Mouse (Mus musculus) forebrain, embryonic 13.5 days (tissue): Measurements from ENCODE around the gene Kxd1. TPM values are rescaled to one million over a fixed set of nuclear protein-coding genes. Genes with fewer than 3 reads are reported as not detected.
A peak's percentile ranks its signal among the peaks of the same experiment; 100 is the strongest.

ENCODE experiments used
- ATAC-seq: fragments of 200-750 bp; cut with Nextera tagmentation; 2 replicates; pipeline ENCODE4 v1.8.0; 2017
- H3K27ac ChIP-seq: fragments of 300-500 bp; sonication (generic); 2 replicates; pipeline ENCODE4 v1.5.1; 2015; ENCODE audit warnings: inconsistent platforms, mild to moderate bottlenecking, moderate library complexity
- H3K27me3 ChIP-seq: fragments of 300-500 bp; sonication (generic); 2 replicates; pipeline ENCODE4 v1.6.1; 2015; ENCODE audit warnings: mild to moderate bottlenecking, inconsistent platforms
- H3K36me3 ChIP-seq: fragments of 300-500 bp; sonication (generic); 2 replicates; pipeline ENCODE4 v1.6.1; 2015; ENCODE audit warnings: mild to moderate bottlenecking, inconsistent platforms; ENCODE audit not compliant: poor library complexity, severe bottlenecking
- H3K4me1 ChIP-seq: fragments of 300-500 bp; sonication (generic); 2 replicates; pipeline ENCODE4 v1.6.1; 2015; ENCODE audit warnings: inconsistent platforms
- H3K4me2 ChIP-seq: fragments of 300-500 bp; sonication (generic); 2 replicates; pipeline ENCODE4 v1.6.1; 2015; ENCODE audit warnings: inconsistent platforms, mild to moderate bottlenecking, moderate library complexity
- H3K4me3 ChIP-seq: fragments of 300-500 bp; sonication (generic); 2 replicates; pipeline ENCODE4 v1.5.1; 2015; ENCODE audit warnings: mild to moderate bottlenecking, inconsistent platforms
- H3K9ac ChIP-seq: fragments of 300-500 bp; sonication (generic); 2 replicates; pipeline ENCODE4 v1.6.1; 2015; ENCODE audit warnings: mild to moderate bottlenecking, inconsistent platforms
- H3K9me3 ChIP-seq: fragments of 300-500 bp; sonication (generic); replicated peaks from 2 replicates; pipeline ENCODE4 v1.6.1; 2016; ENCODE audit warnings: inconsistent platforms
- WGBS: fragments of 180-500 bp; shearing (Covaris S2); methylation state at CpG from one replicate; pipeline ENCODE4 v1.1.7; 2015; 5-methylcytosine and 5-hydroxymethylcytosine counted together
- polyA plus RNA-seq: library from polyadenylated mRNA; unstranded; fragments of >200 nt; fragmentation: Nextera tagmentation; extraction: Ambion mirVana; gene quantifications from 2 replicates; pipeline ENCODE4 v1.2.1, GENCODE M21; 2015

The Kxd1 gene
- polyA plus RNA-seq, 1 experiment from 2014 or later, result 53.6 TPM

DNA sequence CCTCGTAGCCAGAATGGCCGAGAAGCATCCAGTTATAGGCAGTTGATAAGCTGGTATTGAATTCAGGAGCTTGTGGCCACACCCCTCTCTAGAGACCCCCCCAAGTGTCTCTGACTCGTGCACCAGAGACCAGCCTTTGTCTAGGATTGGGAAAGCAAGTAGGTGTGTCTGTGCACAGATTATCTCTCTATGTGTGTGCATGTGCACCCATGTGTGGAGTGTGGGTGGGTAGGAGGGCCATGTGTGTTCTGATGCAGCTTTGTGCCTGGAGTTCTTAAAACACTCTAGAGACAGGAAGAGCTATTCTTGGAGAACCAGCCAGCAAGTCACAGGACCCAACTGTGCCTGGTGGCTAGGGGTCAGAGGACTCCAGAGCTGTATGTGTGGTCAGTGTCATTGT is 32.8 kb upstream of the Kxd1 start:
- Histone ChIP-seq H3K4me2 (no peak overlapping the region), H3K4me1 (peaks cover 10% of the 10 kb centered on the region), H3K36me3 (no peaks in the 10 kb centered on the region), H3K27me3 (no peaks in the 10 kb centered on the region), H3K9me3 (no peaks in the 10 kb centered on the region), H3K27ac (no peak overlapping the region), H3K9ac (no peak overlapping the region), H3K4me3 (no peak overlapping the region)
- no peak for ATAC-seq
- WGBS, result 71% methylated on average over 3 of the region's 3 CpGs

DNA sequence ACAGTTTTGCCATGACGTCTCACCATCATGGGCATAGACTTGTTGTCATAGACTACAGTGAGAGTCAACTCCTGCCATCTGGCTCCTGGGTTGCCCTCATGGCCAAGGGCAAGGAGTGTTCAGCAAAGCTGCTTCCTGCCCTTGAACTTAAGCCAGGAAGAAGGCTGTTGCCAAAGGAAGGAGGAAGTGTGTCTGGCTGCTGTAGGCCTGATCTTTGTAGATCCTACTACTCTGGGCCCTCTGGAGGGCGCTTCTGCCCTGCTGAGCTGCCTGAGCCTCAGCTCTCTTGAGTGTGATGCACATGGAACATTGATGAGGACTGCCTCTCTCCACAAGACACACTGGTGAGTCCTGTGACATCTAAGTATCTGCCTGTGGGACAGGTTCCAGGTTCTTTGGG is 32.3 kb upstream of the Kxd1 start:
- Histone ChIP-seq H3K9ac (no peak overlapping the region), H3K4me3 (no peak overlapping the region), H3K27ac (no peak overlapping the region), H3K27me3 (no peaks in the 10 kb centered on the region), H3K4me1 (peaks cover 5% of the 10 kb centered on the region; the same call in 1 of the 2 replicates), H3K4me2 (no peak overlapping the region), H3K36me3 (no peaks in the 10 kb centered on the region), H3K9me3 (no peaks in the 10 kb centered on the region)
- no peak for ATAC-seq
- 95% methylated on average over 2 of the region's 2 CpGs for WGBS

DNA sequence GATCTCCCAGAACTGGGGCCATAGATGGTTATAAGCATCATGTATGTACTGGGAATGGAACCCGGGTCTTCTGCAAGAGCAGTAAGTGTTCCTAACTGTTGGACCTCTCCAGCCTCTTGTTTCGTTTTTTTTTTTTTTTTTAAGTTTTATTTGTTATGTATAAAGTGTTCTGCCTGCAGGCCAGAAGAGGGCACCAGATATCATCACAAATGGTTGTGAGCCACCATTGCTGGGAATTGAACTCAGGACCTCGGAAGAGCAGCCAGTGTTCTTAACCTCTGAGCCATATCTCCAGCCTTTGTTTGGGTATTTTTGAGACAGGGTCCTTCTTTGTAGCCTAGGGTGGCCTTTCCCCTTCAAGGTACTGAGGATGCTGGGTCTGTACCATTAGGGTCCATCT is 31.2 kb upstream of the Kxd1 start:
- 85% methylated on average over 3 of the region's 3 CpGs for WGBS
- H3K9ac ChIP-seq, result no peak overlapping the region
- ATAC-seq, result no peak
- H3K27ac ChIP-seq, result no peak overlapping the region
- no peaks in the 10 kb centered on the region for H3K36me3 ChIP-seq
- H3K9me3 ChIP-seq, result no peaks in the 10 kb centered on the region
- H3K4me3 ChIP-seq, result no peak overlapping the region
- peaks cover 3% of the 10 kb centered on the region for H3K4me1 ChIP-seq
- H3K4me2 ChIP-seq, result no peak overlapping the region
- no peaks in the 10 kb centered on the region for H3K27me3 ChIP-seq

DNA sequence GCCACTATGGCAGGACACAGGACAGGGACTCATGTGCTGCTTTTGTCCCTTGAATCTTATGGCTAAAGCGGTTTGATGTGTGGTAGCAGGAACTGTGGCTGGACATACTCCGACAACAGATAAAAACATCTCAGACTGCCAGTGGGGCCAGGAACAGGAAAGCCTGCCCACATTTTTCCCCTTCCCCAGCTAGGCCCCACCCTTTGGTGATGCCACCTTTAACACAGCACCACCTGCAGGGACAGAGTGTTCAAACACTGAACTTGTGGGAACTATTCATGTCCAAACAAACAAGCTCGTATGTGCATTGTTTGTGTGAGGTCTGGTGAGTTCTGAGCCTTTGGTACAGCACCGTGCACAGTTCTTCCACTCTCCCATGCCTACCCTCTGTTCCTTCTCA is 30.6 kb upstream of the Kxd1 start:
- no peak overlapping the region for H3K27ac ChIP-seq
- no peaks in the 10 kb centered on the region for H3K36me3 ChIP-seq
- no peak for ATAC-seq
- H3K4me1 ChIP-seq, result peaks cover 10% of the 10 kb centered on the region
- H3K4me3 ChIP-seq, result no peak overlapping the region
- no peak overlapping the region for H3K4me2 ChIP-seq
- WGBS, result 65% methylated on average over 4 of the region's 4 CpGs
- H3K27me3 ChIP-seq, result no peaks in the 10 kb centered on the region
- H3K9me3 ChIP-seq, result no peaks in the 10 kb centered on the region
- no peak overlapping the region for H3K9ac ChIP-seq

DNA sequence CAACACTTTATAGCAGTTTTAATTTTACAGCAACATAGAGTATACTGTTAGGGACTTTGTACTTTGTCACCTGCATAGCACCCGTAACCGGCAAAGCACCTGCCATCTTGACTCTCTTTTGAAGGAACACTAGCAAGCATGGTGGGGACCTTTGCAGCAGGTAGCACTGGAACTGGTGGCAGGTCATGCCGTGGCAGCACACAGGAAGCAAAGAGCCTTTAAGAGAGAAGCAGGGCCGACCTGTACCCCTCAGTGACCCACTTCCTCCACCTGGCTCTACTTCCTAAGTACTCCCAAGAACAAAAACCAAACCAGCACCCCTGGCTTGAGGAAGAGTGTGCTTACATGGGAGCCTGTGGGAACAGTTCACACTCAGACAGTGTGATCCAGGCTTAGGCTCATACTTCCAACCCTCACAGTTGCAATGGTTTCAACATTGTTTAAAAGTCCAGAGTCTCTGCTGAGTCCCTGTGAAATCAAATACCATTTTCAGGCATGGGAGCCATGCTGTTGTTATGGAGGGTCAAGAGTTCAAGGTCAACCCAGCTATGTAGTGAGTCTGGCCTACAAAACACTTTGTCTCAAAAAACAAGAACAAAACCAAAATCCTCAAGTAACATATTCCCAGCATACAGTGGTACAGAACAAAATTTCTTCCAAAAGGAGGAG is 27.5 kb upstream of the Kxd1 start:
- 91% methylated on average over 4 of the region's 4 CpGs for WGBS
- Histone ChIP-seq H3K4me2 (no peak overlapping the region), H3K9me3 (no peaks in the 10 kb centered on the region), H3K27ac (no peak overlapping the region), H3K4me3 (no peak overlapping the region), H3K9ac (no peak overlapping the region), H3K36me3 (no peaks in the 10 kb centered on the region), H3K4me1 (peaks cover 17% of the 10 kb centered on the region), H3K27me3 (no peaks in the 10 kb centered on the region)
- no peak for ATAC-seq

DNA sequence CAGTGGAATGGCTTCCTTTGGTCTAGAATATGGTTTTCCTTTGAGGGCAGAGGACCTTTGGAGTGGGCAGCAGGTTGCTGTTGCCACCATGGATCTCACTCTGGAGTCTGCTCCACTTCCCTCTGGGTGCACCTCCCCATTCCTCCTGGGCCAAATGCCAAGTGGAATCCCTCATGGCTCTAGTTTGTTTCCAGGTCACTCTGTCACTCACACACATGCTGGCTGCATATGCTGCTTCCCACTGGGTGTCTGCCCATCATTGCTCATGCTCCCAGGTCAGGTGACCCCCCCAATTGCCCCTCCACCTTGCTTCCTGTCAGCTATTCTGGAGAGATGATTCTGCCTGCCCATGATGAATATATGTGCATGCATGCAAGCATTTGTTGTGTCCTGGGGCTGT is 26.0 kb upstream of the Kxd1 start:
- Histone ChIP-seq H3K27ac (peak overlapping the region; percentile 31; the same call in 1 of the 2 replicates), H3K9me3 (no peaks in the 10 kb centered on the region), H3K27me3 (no peaks in the 10 kb centered on the region), H3K4me1 (peaks cover 17% of the 10 kb centered on the region), H3K4me3 (no peak overlapping the region), H3K4me2 (no peak overlapping the region), H3K36me3 (no peaks in the 10 kb centered on the region), H3K9ac (no peak overlapping the region)
- ATAC-seq, result no peak

DNA sequence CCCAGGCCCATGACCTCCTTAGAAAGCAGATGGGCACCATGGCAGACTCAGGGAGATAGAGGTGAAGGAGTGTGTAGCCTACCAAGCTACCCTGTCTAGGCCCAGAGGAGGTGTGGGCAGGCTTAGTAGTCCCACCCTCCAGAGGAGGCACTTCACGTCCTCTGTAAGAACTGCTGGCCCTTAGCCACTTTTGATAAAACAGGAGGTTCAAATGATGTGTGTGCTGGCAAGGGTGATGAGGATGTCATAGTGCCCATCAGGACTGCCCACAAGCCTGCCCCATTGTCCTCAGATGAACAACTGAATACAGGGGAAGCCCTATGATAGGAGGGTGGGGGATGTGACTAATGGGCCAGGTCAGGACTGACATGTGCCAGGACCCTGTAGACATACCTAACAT is 25.1 kb upstream of the Kxd1 start:
- Histone ChIP-seq H3K4me1 (peaks cover 17% of the 10 kb centered on the region), H3K36me3 (no peaks in the 10 kb centered on the region), H3K4me2 (no peak overlapping the region), H3K27me3 (no peaks in the 10 kb centered on the region), H3K27ac (no peak overlapping the region), H3K9me3 (no peaks in the 10 kb centered on the region), H3K4me3 (no peak overlapping the region), H3K9ac (no peak overlapping the region)
- WGBS, result 39% methylated on average over 1 of the region's 1 CpGs
- no peak for ATAC-seq

DNA sequence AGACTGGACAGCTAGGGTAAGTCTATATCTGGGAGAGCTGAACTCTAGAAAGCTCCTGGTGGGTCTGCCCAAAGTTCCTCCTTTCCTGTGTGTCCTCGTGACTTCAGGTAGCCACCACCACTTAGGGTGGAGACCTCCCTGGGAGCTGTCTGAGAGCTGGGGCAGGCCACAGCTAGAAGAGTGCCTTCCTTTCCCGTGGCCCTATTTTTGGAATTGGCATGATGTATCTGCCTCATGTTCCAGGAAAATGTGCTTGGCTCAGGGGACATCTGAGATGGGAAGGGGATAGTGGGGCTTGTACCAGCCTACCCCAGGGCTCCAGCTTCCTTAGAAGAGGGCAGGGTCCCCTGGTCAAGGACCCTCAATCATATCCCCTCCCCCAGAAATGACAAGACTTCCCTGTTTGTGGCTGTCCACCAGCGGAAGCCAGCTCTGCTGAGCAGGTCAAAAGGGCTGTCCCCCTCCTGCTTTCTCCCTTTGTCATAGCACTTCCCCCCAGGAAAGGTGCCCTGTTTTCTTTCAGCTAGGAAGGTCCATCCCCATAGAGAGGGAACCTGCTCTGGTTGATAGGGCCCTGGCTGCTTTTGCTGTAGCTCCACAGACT is 23.9 kb upstream of the Kxd1 start:
- no peak overlapping the region for H3K4me2 ChIP-seq
- no peak for ATAC-seq
- WGBS, result 86% methylated on average over 3 of the region's 3 CpGs
- H3K4me3 ChIP-seq, result no peak overlapping the region
- no peaks in the 10 kb centered on the region for H3K36me3 ChIP-seq
- H3K9ac ChIP-seq, result no peak overlapping the region; the same call in 1 of the 2 replicates
- no peaks in the 10 kb centered on the region for H3K27me3 ChIP-seq
- H3K4me1 ChIP-seq, result peaks cover 17% of the 10 kb centered on the region
- no peaks in the 10 kb centered on the region for H3K9me3 ChIP-seq
- H3K27ac ChIP-seq, result no peak overlapping the region

DNA sequence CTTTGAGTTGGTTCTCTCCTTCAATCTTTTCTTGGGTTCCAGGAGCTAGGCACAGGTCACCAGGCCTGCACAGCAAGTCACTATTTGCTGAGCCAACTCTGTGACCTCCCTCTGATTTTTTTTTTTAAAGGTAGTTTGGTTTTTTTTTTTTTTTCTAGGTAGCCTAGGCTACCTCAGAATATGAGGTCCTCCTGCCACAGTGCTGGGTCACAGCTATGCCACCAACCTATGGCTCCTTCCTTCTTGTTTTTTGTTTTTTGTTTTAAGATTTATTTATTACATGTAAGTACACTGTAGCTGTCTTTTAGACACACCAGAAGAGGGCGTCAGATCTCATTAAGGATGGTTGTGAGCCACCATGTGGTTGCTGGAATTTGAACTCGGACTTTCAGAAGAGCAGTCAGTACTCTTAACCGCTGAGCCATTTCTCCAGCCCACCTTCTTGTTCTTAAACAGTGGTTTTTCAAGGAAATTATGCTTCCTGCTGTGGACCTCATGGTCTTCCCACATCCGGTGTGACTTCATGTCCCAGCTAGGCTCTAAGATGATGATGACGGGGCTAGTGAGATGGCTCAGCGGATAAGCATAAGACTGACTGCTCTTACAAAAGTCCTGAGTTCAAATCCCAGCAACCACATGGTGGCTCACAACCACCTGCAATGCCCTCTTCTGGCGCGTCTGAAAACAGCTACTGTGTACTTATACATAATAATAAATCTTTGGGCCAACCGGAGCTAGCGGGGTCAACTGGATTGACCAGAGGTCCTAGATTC is 21.8 kb upstream of the Kxd1 start:
- Histone ChIP-seq H3K4me3 (no peak overlapping the region), H3K27me3 (no peaks in the 10 kb centered on the region), H3K4me1 (peaks cover 17% of the 10 kb centered on the region), H3K27ac (no peak overlapping the region), H3K4me2 (no peak overlapping the region), H3K36me3 (no peaks in the 10 kb centered on the region), H3K9me3 (no peaks in the 10 kb centered on the region), H3K9ac (no peak overlapping the region)
- no peak for ATAC-seq
- 96% methylated on average over 10 of the region's 10 CpGs for WGBS

DNA sequence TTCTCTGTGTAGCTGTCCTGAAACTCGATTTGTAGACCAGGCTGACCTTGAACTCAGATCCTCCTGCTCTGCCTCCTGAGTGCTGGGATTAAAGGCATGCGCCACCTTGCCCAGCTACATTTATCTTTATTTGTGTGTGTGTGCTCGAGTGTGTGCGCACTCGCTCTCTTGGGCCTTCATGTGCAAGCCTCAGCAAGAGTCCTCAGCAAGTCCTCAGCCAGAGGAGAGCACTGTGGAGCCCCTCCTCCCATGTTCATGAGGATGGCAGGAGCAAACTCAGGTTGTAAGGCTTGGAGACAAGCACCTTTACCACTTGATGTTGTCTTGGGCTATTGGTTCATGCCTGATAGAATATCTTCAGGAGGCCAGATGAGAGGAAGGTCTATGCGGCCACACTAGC is 20.0 kb upstream of the Kxd1 start:
- H3K9me3 ChIP-seq, result no peaks in the 10 kb centered on the region
- H3K4me1 ChIP-seq, result peaks cover 3% of the 10 kb centered on the region; the same call in 1 of the 2 replicates
- no peaks in the 10 kb centered on the region for H3K36me3 ChIP-seq
- no peak overlapping the region for H3K9ac ChIP-seq
- no peak overlapping the region for H3K27ac ChIP-seq
- no peak overlapping the region for H3K4me3 ChIP-seq
- no peak overlapping the region for H3K4me2 ChIP-seq
- no peaks in the 10 kb centered on the region for H3K27me3 ChIP-seq
- 93% methylated on average over 6 of the region's 6 CpGs for WGBS
- ATAC-seq, result no peak

DNA sequence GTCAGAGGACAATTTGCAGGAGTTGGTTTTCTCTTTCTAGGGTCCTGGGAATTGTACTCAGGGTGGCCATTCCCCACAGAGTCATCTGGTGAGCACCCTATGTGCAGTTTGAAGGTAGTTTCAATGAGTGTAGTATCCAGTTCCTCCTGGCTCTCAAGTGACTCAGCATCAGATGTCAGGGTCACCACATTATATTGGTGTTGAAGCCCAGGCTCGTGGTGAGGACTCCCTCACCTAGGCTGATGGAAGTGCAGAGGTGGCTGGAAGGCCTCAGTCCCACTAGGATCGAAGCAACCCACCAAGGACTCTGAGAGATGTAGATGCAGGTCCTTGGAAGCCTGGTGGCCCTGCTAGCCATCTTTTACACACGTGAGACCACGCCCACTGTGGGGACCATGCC is 18.7 kb upstream of the Kxd1 start:
- peaks cover 11% of the 10 kb centered on the region for H3K4me1 ChIP-seq
- 92% methylated on average over 4 of the region's 4 CpGs for WGBS
- H3K27me3 ChIP-seq, result no peaks in the 10 kb centered on the region
- ATAC-seq, result no peak
- no peak overlapping the region for H3K4me2 ChIP-seq
- H3K4me3 ChIP-seq, result no peak overlapping the region
- H3K36me3 ChIP-seq, result no peaks in the 10 kb centered on the region
- H3K27ac ChIP-seq, result no peak overlapping the region
- H3K9me3 ChIP-seq, result no peaks in the 10 kb centered on the region
- no peak overlapping the region for H3K9ac ChIP-seq

DNA sequence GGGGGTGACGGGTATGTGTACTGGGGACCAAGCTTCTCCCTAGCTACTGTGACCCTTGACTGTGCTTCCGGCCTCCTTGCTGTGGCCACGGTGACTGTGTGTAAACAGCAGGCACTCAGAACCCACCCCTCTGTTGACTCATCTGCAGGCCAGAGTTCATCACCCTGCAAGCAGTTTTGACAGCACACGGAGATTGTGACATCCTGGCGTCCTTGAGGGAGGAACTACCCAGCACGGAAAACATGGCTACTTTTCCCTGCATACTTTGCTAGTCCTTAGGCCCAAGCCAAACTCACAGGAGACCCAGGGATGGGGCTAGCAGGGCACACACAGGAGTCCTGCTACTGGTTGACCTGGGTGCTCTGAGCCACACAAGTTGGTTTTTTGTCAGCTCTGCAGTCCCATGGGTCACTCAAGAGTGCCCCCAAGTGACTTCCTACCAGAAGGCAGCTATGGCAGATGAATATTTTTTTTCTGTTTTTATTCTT is 16.5 kb upstream of the Kxd1 start:
- WGBS, result 85% methylated on average over 6 of the region's 6 CpGs

More for the DNA sequence above, 16.5 kb upstream of the Kxd1 start:
- H3K36me3 ChIP-seq, result no peaks in the 10 kb centered on the region
- no peak for ATAC-seq
- peaks cover 26% of the 10 kb centered on the region for H3K4me1 ChIP-seq
- H3K27ac ChIP-seq, result no peak overlapping the region
- H3K4me2 ChIP-seq, result no peak overlapping the region
- no peak overlapping the region for H3K4me3 ChIP-seq
- H3K9ac ChIP-seq, result no peak overlapping the region
- H3K9me3 ChIP-seq, result no peaks in the 10 kb centered on the region
- no peaks in the 10 kb centered on the region for H3K27me3 ChIP-seq
